Mouse (Mus musculus) induced T-regulatory cell, adult 2 months (primary cell): ENCODE results near the gene Gm42674.

Experiments
- DNase-seq: peaks from one replicate; pipeline ENCODE4 v3.0.0-alpha.2; 2012; ENCODE audit warnings: low read depth

Gene Gm42674

GRCm38 (mm10) chr3:90598212-90598611 lies 3.5 kb upstream of the Gm42674 start:
- DNase-seq = no peak

- no peak for DNase-seq
Measured at GRCm38 (mm10) chr3:90599401-90599800, 2.3 kb upstream of the Gm42674 start.

- no peak for DNase-seq
Measured at GRCm38 (mm10) chr3:90600036-90600435, 1.7 kb upstream of the Gm42674 start.

GRCm38 (mm10) chr3:90600458-90601195 lies 1.1 kb upstream of the Gm42674 start:
- DNase-seq = no peak

GRCm38 (mm10) chr3:90603623-90604022 lies 1.9 kb downstream of the Gm42674 start, which contains the start of gene S100a4:
TSS of gene S100a4 (plus strand) at chr3:90603771.
- DNase-seq = peak; percentile 61

GRCm38 (mm10) chr3:90604416-90604815 lies 2.7 kb downstream of the Gm42674 start:
- DNase-seq = peak; percentile 49

- DNase-seq = peak; percentile 63
Measured at GRCm38 (mm10) chr3:90605049-90605448, 3.3 kb downstream of the Gm42674 start.

- no peak for DNase-seq
Measured at GRCm38 (mm10) chr3:90605736-90606135, 4.0 kb downstream of the Gm42674 start.

- DNase-seq = no peak
Measured at GRCm38 (mm10) chr3:90606185-90606584, 4.5 kb downstream of the Gm42674 start.

- DNase-seq = no peak
Measured at GRCm38 (mm10) chr3:90607361-90607760, 5.7 kb downstream of the Gm42674 start.

GRCm38 (mm10) chr3:90608223-90608622 lies 6.5 kb downstream of the Gm42674 start, which contains the start of gene S100a5:
TSS of gene S100a5 (plus strand) at chr3:90608523.
- no peak for DNase-seq

GRCm38 (mm10) chr3:90609102-90609501 lies 7.4 kb downstream of the Gm42674 start:
- DNase-seq = no peak

GRCm38 (mm10) chr3:90611494-90611893 lies 9.8 kb downstream of the Gm42674 start:
- no peak for DNase-seq

- DNase-seq = peak; percentile 72
Measured at GRCm38 (mm10) chr3:90612061-90612460, 10.4 kb downstream of the Gm42674 start.

- peak; percentile 93 for DNase-seq
Measured at GRCm38 (mm10) chr3:90612728-90613291, 11.1 kb downstream of the Gm42674 start, which contains the start of gene S100a6. TSS of gene S100a6 (plus strand) at chr3:90612882.

GRCm38 (mm10) chr3:90613461-90614147 lies 11.9 kb downstream of the Gm42674 start:
- DNase-seq = peak; percentile 53

- DNase-seq = no peak
Measured at GRCm38 (mm10) chr3:90614148-90614530, 12.4 kb downstream of the Gm42674 start.

- DNase-seq = no peak
Measured at GRCm38 (mm10) chr3:90614611-90615251, 13.0 kb downstream of the Gm42674 start.

GRCm38 (mm10) chr3:90615415-90615814 lies 13.7 kb downstream of the Gm42674 start:
- DNase-seq = peak; percentile 93

- no peak for DNase-seq
Measured at GRCm38 (mm10) chr3:90615911-90616310, 14.2 kb downstream of the Gm42674 start.

- peak; percentile 67 for DNase-seq
Measured at GRCm38 (mm10) chr3:90617586-90617985, 15.9 kb downstream of the Gm42674 start.

GRCm38 (mm10) chr3:90621552-90621951 lies 19.8 kb downstream of the Gm42674 start:
- DNase-seq = no peak
